Mouse (Mus musculus) olfactory bulb, adult 2 months (tissue): ENCODE results near the gene Tex22. TPM values are rescaled to one million over a fixed set of nuclear protein-coding genes. Genes with fewer than 3 reads are reported as not detected.
A peak's percentile ranks its signal among the peaks of the same experiment; 100 is the strongest.

Experiments
- H3K27ac ChIP-seq: fragments of 200-500 bp; 2 replicates; pipeline ENCODE4 v1.5.1; 2012; ENCODE audit warnings: low read depth, low read length; ENCODE audit not compliant: insufficient read depth
- H3K4me1 ChIP-seq: fragments of 200-500 bp; 2 replicates; pipeline ENCODE4 v1.6.1; 2012; ENCODE audit warnings: low read length; ENCODE audit not compliant: control insufficient read depth, insufficient read depth
- H3K4me3 ChIP-seq: fragments of 200-500 bp; 2 replicates; pipeline ENCODE4 v1.5.1; 2012; ENCODE audit warnings: mild to moderate bottlenecking, low read depth, low read length, moderate library complexity; ENCODE audit not compliant: insufficient read depth
- CTCF ChIP-seq: fragments of 200-500 bp; IDR thresholded peaks from 2 replicates; pipeline ENCODE4 v1.5.1; 2012; ENCODE audit warnings: low read depth, mild to moderate bottlenecking, low read length, moderate library complexity; ENCODE audit not compliant: insufficient read depth
- POLR2A ChIP-seq: fragments of 200-500 bp; IDR thresholded peaks from 2 replicates; pipeline ENCODE4 v1.6.1; 2012; ENCODE audit warnings: mild to moderate bottlenecking, low read depth, low read length, moderate library complexity; ENCODE audit not compliant: insufficient read depth
- WGBS: fragments of 180-500 bp; shearing (Covaris S2); methylation state at CpG from one replicate; pipeline ENCODE4 v1.1.7; 2018; 5-methylcytosine and 5-hydroxymethylcytosine counted together
- polyA plus RNA-seq: library from polyadenylated mRNA; stranded (reverse); fragments of >200 nt; gene quantifications from 2 replicates; pipeline ENCODE4 v1.2.4, GENCODE M21; 2012; ENCODE audit warnings: low replicate concordance; ENCODE audit not compliant: missing spikeins, insufficient read depth, insufficient read length

The Tex22 gene
- polyA plus RNA-seq, 1 experiment, result not detected

- no peak overlapping the region for H3K27ac ChIP-seq
- WGBS, result under 1% methylated on average over 30 of the region's 60 CpGs
- peak overlapping the region; percentile 84 for H3K4me3 ChIP-seq
- peaks cover 52% of the 10 kb centered on the region for H3K4me1 ChIP-seq
- TF ChIP-seq CTCF, result no peak
- TF ChIP-seq POLR2A, result no peak
Measured at GRCm38 (mm10) chr12:113098530-113099151, 24.3 kb downstream of the Tex22 start.

- peak overlapping the region; percentile 84 for H3K4me3 ChIP-seq
- no peak for TF ChIP-seq CTCF
- no peak for TF ChIP-seq POLR2A
- H3K27ac ChIP-seq, result no peak overlapping the region
- 34% methylated on average over 6 of the region's 6 CpGs for WGBS
- peaks cover 59% of the 10 kb centered on the region for H3K4me1 ChIP-seq
Measured at GRCm38 (mm10) chr12:113099470-113100237, 25.4 kb downstream of the Tex22 start.

- no peak overlapping the region for H3K27ac ChIP-seq
- no peak for TF ChIP-seq POLR2A
- TF ChIP-seq CTCF, result no peak
- no peak overlapping the region for H3K4me3 ChIP-seq
- peaks cover 59% of the 10 kb centered on the region for H3K4me1 ChIP-seq
- WGBS, result 60% methylated on average over 5 of the region's 5 CpGs
Measured at GRCm38 (mm10) chr12:113100448-113101076, 26.3 kb downstream of the Tex22 start.

- WGBS, result 63% methylated on average over 9 of the region's 9 CpGs
- no peak overlapping the region for H3K27ac ChIP-seq
- TF ChIP-seq CTCF, result no peak
- no peak for TF ChIP-seq POLR2A
- H3K4me1 ChIP-seq, result peaks cover 59% of the 10 kb centered on the region
- H3K4me3 ChIP-seq, result no peak overlapping the region
Measured at GRCm38 (mm10) chr12:113101251-113101960, 27.1 kb downstream of the Tex22 start.

GRCm38 (mm10) chr12:113102461-113102860 is 28.2 kb downstream of the Tex22 start:
- H3K4me3 ChIP-seq, result no peak overlapping the region
- peaks cover 55% of the 10 kb centered on the region for H3K4me1 ChIP-seq
- 39% methylated on average over 6 of the region's 6 CpGs for WGBS
- TF ChIP-seq CTCF (no peak), POLR2A (no peak)
- H3K27ac ChIP-seq, result no peak overlapping the region

- H3K4me1 ChIP-seq, result peaks cover 54% of the 10 kb centered on the region
- WGBS, result 78% methylated on average over 8 of the region's 8 CpGs
- TF ChIP-seq CTCF (no peak), POLR2A (no peak)
- no peak overlapping the region for H3K27ac ChIP-seq
- no peak overlapping the region for H3K4me3 ChIP-seq
Measured at GRCm38 (mm10) chr12:113103846-113104451, 29.6 kb downstream of the Tex22 start.

GRCm38 (mm10) chr12:113106386-113106785 is 32.1 kb downstream of the Tex22 start:
- TF ChIP-seq POLR2A (no peak), CTCF (no peak)
- Histone ChIP-seq H3K4me3 (no peak overlapping the region), H3K4me1 (peaks cover 34% of the 10 kb centered on the region), H3K27ac (no peak overlapping the region)
- 64% methylated on average over 6 of the region's 6 CpGs for WGBS

- H3K4me3 ChIP-seq, result no peak overlapping the region
- peaks cover 27% of the 10 kb centered on the region for H3K4me1 ChIP-seq
- no peak for TF ChIP-seq POLR2A
- TF ChIP-seq CTCF, result no peak
- WGBS, result 71% methylated on average over 4 of the region's 4 CpGs
- no peak overlapping the region for H3K27ac ChIP-seq
Measured at GRCm38 (mm10) chr12:113107431-113108124, 33.3 kb downstream of the Tex22 start.
